Mouse (Mus musculus): ENCODE measurements around the gene Olfr127.
"Not testable (repeated sequence)": the region's sequence is repeated elsewhere in the genome, so short reads cannot be mapped to it uniquely, and the experiment has no call there.

Olfr127 gene

GRCm38 (mm10) chr17:37900137-37900536 is at the start of gene Olfr127:
TSS of gene Olfr127 (plus strand) at chr17:37900437.
- DNase-seq (ENCODE audit: extremely low spot score, low spot score) = no peak

GRCm38 (mm10) chr17:37863901-37864300 is 36.3 kb upstream of the Olfr127 start:
- no peak for DNase-seq (ENCODE audit: extremely low spot score, low spot score)

- no peak for DNase-seq (ENCODE audit: extremely low spot score, low spot score)
Observed at GRCm38 (mm10) chr17:37869676-37870205, 30.5 kb upstream of the Olfr127 start.

GRCm38 (mm10) chr17:37873830-37874229 is 26.4 kb upstream of the Olfr127 start:
- no peak for DNase-seq (ENCODE audit: extremely low spot score, low spot score)

GRCm38 (mm10) chr17:37906821-37907220 is 6.6 kb downstream of the Olfr127 start:
- not testable (repeated sequence) for DNase-seq (ENCODE audit: extremely low spot score, low spot score)

- DNase-seq (ENCODE audit: extremely low spot score, low spot score) = no peak
Observed at GRCm38 (mm10) chr17:37920248-37920647, 20.0 kb downstream of the Olfr127 start, which contains the start of gene Olfr128. TSS of gene Olfr128 (plus strand) at chr17:37920548.

- no peak for DNase-seq (ENCODE audit: extremely low spot score, low spot score)
Observed at GRCm38 (mm10) chr17:37952979-37953378, 52.7 kb downstream of the Olfr127 start, which contains the start of gene Olfr761. TSS of gene Olfr761 (minus strand) at chr17:37953079.

All from neural tube, embryonic 10.5 days (tissue).